Mouse (Mus musculus) limb, embryonic 10.5 days (tissue): ENCODE measurements around the gene Asf1a. TPM values are rescaled to one million over a fixed set of nuclear protein-coding genes. Genes with fewer than 3 reads are reported as not detected.

ENCODE experiments used
- DNase-seq: peaks from one replicate; pipeline ENCODE4 v3.0.0-alpha.2; 2017; ENCODE audit warnings: low spot score
- H3K27ac ChIP-seq: fragments of 300-500 bp; sonication (generic); 2 replicates; pipeline ENCODE4 v1.5.1; 2016; ENCODE audit warnings: mild to moderate bottlenecking
- H3K27me3 ChIP-seq: fragments of 300-500 bp; sonication (generic); 2 replicates; pipeline ENCODE4 v1.6.1; 2016; ENCODE audit warnings: low read depth, mild to moderate bottlenecking; ENCODE audit not compliant: poor library complexity, severe bottlenecking
- H3K36me3 ChIP-seq: fragments of 300-500 bp; sonication (generic); 2 replicates; pipeline ENCODE4 v1.6.1; 2016; ENCODE audit warnings: mild to moderate bottlenecking, moderate library complexity
- H3K4me1 ChIP-seq: fragments of 300-500 bp; sonication (generic); 2 replicates; pipeline ENCODE4 v1.6.1; 2016
- H3K4me3 ChIP-seq: fragments of 300-500 bp; sonication (generic); 2 replicates; pipeline ENCODE4 v1.5.1; 2016; ENCODE audit warnings: mild to moderate bottlenecking, moderate library complexity
- H3K9me3 ChIP-seq: fragments of 300-500 bp; sonication (generic); replicated peaks from 2 replicates; pipeline ENCODE4 v1.6.1; 2016; ENCODE audit warnings: mild to moderate bottlenecking
- WGBS: fragments of 180-500 bp; shearing (Covaris S2); methylation state at CpG from one replicate; pipeline ENCODE4 v1.1.7; 2016; 5-methylcytosine and 5-hydroxymethylcytosine counted together
- polyA plus RNA-seq: library from polyadenylated mRNA; unstranded; fragments of >200 nt; fragmentation: Nextera tagmentation; extraction: Ambion mirVana; gene quantifications from 2 replicates; pipeline ENCODE4 v1.2.1, GENCODE M21; 2016

The Asf1a gene
- polyA plus RNA-seq = 176 and 177 TPM in 2 replicates

DNA sequence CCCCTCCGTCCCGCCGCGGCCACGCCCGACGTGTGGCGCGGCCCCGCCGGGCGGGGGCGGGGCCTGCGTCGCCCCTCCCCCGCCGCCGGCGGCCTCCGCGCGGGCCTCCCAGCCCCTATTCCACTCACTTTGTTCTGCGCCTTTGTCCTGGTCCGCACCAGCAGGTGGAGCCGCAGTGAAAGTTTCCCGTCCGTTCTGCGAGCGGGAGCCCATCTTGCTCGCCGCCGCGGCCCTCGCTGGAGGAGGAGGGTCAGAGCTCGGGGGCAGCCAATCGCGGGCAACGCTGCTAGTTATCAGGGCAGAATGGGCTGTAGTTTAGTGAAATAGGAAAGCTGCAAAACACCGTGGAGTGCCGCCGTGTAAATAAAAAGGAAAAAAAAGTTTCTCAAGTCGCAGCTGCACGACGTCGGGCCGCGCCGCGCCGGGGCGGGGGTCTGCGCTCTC lies at the start of gene Asf1a:
Gene Asf1a, plus strand, starts transcription at position 81 of the 444 bp plus-strand sequence.
- under 1% methylated on average over 52 of the region's 52 CpGs for WGBS
- peaks cover 24% of the 10 kb centered on the region for H3K4me1 ChIP-seq
- peak within 1 kb of the TSS; percentile 99 for H3K27ac ChIP-seq
- H3K9me3 ChIP-seq = no peaks in the 10 kb centered on the region
- DNase-seq = peak; percentile 95
- H3K4me3 ChIP-seq = peak within 1 kb of the TSS; percentile 89
- no peaks in the 10 kb centered on the region for H3K27me3 ChIP-seq
- H3K36me3 ChIP-seq = peaks cover 23% of the 10 kb centered on the region

DNA sequence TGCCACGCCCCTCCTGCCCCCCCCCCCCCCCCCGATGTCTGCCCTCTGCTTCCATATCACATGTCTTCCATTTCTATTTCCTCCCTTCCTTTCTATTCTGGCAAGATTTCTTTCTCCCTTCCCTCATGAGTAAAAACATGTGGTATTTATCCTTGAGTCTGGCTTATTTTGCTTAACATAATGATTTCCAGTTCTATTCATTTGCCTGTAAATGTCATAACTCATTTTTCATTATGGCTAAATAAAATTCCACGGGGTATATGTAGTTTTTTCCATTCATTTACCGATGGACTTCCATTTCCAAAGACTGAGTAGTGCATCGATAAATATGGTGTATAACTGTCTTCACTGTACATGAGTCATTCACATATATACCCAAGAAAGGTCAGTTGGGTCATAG lies 34.6 kb upstream of the Asf1a start:
- no peak for DNase-seq
- Histone ChIP-seq H3K36me3 (0 out of 2 replicates have a peak, but pooled peaks cover 2% of the 10 kb centered on the region), H3K27me3 (no peaks in the 10 kb centered on the region), H3K4me3 (no peak overlapping the region), H3K4me1 (no peaks in the 10 kb centered on the region), H3K9me3 (no peaks in the 10 kb centered on the region), H3K27ac (no peak overlapping the region)
- WGBS = 86% methylated on average over 5 of the region's 5 CpGs

DNA sequence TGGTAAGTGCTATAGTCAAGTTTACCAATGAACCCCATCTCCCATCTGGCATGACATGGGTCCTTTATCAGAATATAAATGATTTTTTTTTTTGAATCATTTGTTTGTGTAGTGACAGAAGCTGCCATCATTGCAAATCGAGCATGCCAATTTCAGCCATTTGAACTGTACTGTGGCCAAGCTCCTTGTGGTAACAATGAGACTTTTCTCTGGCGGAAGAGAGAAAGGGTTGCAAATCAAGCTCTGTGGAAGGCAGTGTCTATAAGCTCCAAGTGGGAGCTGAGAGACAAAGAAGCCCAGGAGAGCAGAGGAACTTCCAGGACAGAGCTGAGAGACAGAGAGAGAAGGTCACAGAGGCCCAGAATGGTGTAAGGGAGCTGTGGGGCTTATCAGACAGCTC lies 31.0 kb upstream of the Asf1a start:
- no peak for DNase-seq
- Histone ChIP-seq H3K9me3 (no peaks in the 10 kb centered on the region), H3K36me3 (0 out of 2 replicates have a peak, but pooled peaks cover 2% of the 10 kb centered on the region), H3K27ac (no peak overlapping the region), H3K4me3 (no peak overlapping the region), H3K27me3 (no peaks in the 10 kb centered on the region), H3K4me1 (no peaks in the 10 kb centered on the region)
- 94% methylated on average over 2 of the region's 2 CpGs for WGBS

DNA sequence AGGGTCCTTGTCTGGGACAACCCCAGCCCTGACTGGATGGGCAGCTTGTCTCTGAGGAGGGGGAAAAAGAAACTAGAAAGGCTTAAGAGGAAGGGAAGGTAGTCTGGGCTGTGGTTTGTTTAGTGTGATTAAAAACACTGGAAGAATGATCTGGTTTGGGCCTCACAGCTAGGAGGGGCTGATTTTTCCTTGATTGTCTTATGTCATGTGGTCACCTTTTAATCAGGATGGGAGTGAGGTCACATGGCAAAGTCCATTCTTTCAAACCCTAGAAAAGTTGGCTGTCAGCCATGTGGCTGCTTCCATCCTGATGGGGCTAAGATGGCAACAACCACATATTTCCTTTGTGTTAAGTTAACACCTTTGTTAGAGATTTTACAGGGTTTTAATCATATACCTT lies 28.0 kb upstream of the Asf1a start:
- no peak for DNase-seq
- H3K9me3 ChIP-seq = no peaks in the 10 kb centered on the region
- no peaks in the 10 kb centered on the region for H3K4me1 ChIP-seq
- no peak overlapping the region for H3K27ac ChIP-seq
- no peaks in the 10 kb centered on the region for H3K27me3 ChIP-seq
- 0 out of 2 replicates have a peak, but pooled peaks cover 2% of the 10 kb centered on the region for H3K36me3 ChIP-seq
- no peak overlapping the region for H3K4me3 ChIP-seq

DNA sequence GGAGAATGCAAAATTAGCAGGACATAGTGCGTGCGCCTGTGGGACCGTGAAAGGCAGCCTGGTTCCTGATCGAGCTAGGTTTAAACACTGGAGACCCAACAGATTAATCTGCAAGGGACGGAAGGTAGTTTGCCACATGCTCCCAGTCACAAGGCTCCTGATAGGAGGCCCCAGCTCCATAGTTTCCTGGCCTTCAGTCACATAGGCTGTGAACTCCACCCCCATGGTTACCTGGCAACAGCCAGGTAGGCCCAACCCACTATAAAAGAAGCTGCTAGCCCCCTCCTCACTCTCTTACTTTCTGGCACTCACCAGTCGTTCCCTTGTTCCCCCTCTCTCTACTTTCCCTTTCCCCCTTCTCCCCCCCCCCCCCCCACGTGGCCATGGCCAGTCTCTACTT lies 16.4 kb upstream of the Asf1a start:
- WGBS = 40% methylated on average over 7 of the region's 7 CpGs
- H3K9me3 ChIP-seq = no peaks in the 10 kb centered on the region
- peak; percentile 35 for DNase-seq

DNA sequence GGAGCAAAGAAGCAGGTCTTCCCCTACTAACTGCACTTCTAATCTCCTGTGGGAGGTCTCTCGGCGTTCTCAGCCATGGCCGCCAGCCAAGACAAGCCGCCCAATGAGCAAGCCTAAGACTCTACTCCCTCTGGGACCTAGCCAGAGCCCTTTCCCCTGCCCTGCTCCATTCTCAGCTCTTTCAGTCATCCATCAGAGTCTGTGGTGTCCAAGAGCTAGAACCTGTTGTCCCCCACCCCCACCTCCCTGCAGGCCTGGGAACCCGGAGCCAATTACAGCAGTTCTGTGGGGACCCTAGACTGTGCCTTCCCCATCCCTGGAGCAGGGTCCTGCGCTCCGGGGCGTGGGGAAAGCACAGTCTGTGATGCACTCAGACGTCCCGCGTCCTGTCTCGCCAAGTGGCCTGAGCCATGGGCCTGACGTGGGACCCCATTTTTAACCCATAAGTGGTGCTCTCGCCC lies 15.9 kb upstream of the Asf1a start:
- Histone ChIP-seq H3K27ac (peak overlapping the region; percentile 58), H3K4me3 (peak overlapping the region; percentile 50), H3K27me3 (no peaks in the 10 kb centered on the region), H3K4me1 (peaks cover 14% of the 10 kb centered on the region), H3K9me3 (no peaks in the 10 kb centered on the region), H3K36me3 (no peaks in the 10 kb centered on the region)
- peak; percentile 52 for DNase-seq
- WGBS = 15% methylated on average over 14 of the region's 14 CpGs

More for the DNA sequence above, 16.4 kb upstream of the Asf1a start:
- peak overlapping the region; percentile 58 for H3K27ac ChIP-seq
- H3K27me3 ChIP-seq = no peaks in the 10 kb centered on the region
- peak overlapping the region; percentile 50 for H3K4me3 ChIP-seq
- H3K36me3 ChIP-seq = no peaks in the 10 kb centered on the region
- H3K4me1 ChIP-seq = peaks cover 14% of the 10 kb centered on the region

DNA sequence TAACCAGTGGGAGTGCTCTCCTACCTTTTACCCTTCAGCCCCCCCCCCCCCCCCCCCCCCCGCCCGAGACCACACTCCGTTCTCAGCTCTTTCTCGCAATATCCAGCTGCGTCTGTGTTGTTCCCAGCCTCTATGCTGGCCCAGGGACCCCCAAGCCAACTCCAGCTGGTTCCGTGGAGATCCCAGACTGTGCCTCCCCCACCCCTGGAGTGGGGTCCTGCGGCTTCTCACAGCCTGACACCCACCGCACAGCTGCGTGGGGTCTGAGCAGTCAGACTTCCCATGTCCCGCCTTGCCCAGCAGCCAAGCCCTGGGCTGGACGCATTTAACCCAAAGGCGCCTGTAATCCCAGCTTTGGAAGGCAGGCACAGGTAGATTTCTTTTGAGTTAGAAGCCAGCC lies 15.5 kb upstream of the Asf1a start:
- Histone ChIP-seq H3K9me3 (no peaks in the 10 kb centered on the region), H3K27ac (peak overlapping the region; percentile 58), H3K4me3 (peak overlapping the region; percentile 50), H3K27me3 (no peaks in the 10 kb centered on the region), H3K36me3 (no peaks in the 10 kb centered on the region), H3K4me1 (peaks cover 14% of the 10 kb centered on the region)
- peak; percentile 34 for DNase-seq
- 34% methylated on average over 8 of the region's 12 CpGs for WGBS

DNA sequence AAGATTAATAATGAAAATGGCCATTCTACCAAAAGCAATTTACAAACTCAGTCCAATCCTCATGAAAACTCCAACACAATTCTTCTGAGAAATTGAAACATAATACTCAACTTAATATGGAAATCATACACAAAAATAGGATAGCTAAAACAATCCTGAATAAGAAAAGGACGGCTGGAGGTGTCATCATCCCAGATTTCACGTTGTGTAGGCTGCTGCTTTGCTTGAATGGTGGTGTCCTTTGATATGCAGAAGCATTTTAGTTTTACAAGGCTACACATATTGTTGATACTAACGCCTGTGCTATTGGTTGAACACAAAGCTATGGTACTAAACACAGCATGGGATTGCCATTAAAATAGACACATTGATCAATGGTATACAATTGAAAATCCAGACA lies 10.8 kb upstream of the Asf1a start:
- WGBS = 81% methylated on average over 3 of the region's 3 CpGs
- H3K9me3 ChIP-seq = no peaks in the 10 kb centered on the region
- H3K27me3 ChIP-seq = no peaks in the 10 kb centered on the region
- H3K36me3 ChIP-seq = no peaks in the 10 kb centered on the region
- peaks cover 5% of the 10 kb centered on the region for H3K4me1 ChIP-seq
- no peak overlapping the region for H3K27ac ChIP-seq
- H3K4me3 ChIP-seq = no peak overlapping the region
- no peak for DNase-seq

DNA sequence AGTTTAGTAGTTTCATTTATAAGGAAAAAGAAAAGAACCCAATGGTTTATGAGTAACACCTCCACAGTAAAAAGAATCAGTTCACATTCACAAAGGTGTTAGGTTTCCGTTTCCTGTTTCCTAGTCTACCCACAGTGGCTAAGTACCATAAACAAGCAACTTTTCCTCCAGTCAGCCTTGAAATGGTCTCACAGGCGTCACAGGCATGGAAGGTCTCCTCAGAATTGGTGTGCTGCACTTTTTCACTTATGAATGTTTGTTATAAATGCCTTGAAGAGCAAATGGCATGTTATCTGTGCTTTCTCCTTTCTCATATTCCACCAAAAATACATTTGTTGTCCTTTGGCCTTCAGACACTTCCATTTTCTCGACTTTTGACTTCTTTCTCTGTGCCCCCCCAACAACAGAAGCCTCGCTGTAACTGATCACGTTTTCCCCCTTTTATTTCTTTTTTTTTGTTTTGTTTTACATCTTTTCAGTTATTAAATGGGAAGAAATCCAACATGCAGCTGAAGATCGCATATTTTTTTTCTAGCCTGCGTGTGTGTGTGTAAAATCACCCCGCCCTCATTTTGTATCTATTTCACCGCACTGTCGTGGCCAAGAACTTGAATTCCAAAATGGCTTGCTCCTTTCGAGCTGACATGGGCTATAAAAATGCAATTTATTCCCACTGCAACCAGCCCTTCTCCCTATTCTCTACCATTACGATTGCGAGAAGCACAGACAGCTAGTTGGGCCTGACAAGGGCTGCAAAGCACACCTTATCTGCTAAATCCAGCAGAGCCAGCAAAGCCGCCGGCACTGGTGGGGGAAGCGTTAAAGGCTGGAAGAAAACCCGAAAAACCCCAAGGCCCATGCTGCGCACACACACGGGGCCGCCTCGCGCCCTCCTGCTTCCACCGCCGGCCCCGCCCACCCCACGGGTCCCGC lies 547 bp upstream of the Asf1a start:
- H3K4me1 ChIP-seq = peaks cover 24% of the 10 kb centered on the region
- 7% methylated on average over 26 of the region's 27 CpGs for WGBS
- peak overlapping the region; percentile 89 for H3K4me3 ChIP-seq
- H3K27me3 ChIP-seq = no peaks in the 10 kb centered on the region
- DNase-seq = no peak
- H3K36me3 ChIP-seq = peaks cover 16% of the 10 kb centered on the region
- H3K9me3 ChIP-seq = no peaks in the 10 kb centered on the region
- peak overlapping the region; percentile 99 for H3K27ac ChIP-seq

DNA sequence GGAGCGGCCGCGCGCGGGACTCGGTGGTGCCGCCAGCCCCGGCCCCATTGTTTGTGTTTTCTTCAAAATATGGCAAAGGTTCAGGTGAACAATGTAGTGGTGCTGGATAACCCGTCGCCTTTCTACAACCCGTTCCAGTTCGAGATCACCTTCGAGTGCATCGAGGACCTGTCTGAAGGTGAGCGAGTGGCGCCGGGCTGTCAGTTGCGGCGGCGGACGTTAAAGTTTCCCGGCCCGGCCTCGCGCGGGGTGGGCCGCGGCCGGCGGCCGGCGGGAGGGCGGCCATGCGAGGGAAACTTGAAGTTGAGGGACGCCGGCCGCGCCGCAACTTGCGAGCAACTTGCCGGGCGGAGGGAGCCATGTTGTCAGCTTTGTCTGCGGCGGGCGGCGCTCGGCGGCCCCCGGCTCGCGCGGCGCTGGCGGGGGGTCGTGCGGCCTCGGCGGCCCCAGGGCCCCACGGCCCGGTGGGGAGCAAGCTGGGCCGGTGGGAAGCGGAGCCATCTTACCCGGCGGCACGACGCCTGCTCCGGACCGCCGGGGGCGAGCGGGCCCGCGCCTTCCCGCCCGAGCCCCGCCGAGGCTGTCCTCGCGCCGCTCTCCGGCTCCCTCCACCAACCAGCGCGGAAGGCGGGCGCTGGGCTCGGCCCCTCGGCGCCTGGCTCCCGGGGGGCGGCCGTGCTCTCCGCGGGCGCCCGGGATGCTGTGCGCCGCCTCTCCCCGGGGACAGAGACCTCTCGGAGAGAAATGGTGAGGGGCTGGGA lies 744 bp downstream of the Asf1a start:
- H3K4me1 ChIP-seq = peaks cover 24% of the 10 kb centered on the region
- DNase-seq = peak; percentile 69
- H3K27me3 ChIP-seq = no peaks in the 10 kb centered on the region
- H3K4me3 ChIP-seq = peak overlapping the region; percentile 89
- under 1% methylated on average over 89 of the region's 99 CpGs for WGBS
- H3K36me3 ChIP-seq = peaks cover 29% of the 10 kb centered on the region
- H3K9me3 ChIP-seq = no peaks in the 10 kb centered on the region
- H3K27ac ChIP-seq = peak overlapping the region; percentile 99

DNA sequence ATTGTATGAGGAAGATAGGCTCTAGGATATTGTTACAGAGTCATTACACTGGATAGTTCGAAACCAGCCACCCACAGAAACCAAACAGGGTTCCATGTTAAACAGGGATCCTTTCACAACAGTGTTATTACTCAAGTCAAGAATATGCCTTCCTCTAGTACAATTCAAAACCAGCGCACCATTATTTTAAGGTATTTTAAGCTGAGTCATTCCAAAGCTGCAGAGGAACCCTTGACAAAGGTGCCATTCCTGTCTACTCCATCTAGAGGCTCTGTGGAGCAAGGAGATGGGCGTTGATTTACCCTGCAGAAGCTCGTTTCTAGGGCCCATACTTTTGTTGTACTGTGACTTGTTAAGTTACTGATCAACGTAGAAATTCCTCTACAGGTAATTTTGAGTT lies 2.3 kb downstream of the Asf1a start:
- DNase-seq = no peak
- Histone ChIP-seq H3K27me3 (no peaks in the 10 kb centered on the region), H3K9me3 (no peaks in the 10 kb centered on the region), H3K4me3 (peak overlapping the region; percentile 89), H3K27ac (no peak overlapping the region), H3K36me3 (peaks cover 44% of the 10 kb centered on the region), H3K4me1 (peaks cover 24% of the 10 kb centered on the region)
- 65% methylated on average over 5 of the region's 5 CpGs for WGBS

DNA sequence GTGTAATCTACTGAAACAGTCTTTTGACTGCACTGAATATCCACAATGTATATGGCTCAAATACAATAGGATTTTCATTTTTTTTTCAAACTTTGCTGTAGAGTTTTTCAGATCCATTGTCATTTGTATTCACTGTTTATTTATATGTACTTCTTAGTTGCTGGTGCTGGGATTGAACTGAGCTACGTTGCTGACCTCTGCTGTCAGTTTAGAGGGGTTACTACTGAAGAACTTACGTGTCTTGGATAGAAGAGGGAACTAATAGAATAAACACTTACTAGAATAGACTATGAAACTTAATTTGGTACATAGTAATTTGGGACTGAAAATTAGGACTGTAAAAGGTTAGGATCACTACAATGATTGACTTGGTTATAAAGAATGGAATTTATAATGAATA lies 8.8 kb downstream of the Asf1a start:
- 83% methylated on average over 2 of the region's 2 CpGs for WGBS
- Histone ChIP-seq H3K27ac (no peak overlapping the region), H3K36me3 (peaks cover 99% of the 10 kb centered on the region)

DNA sequence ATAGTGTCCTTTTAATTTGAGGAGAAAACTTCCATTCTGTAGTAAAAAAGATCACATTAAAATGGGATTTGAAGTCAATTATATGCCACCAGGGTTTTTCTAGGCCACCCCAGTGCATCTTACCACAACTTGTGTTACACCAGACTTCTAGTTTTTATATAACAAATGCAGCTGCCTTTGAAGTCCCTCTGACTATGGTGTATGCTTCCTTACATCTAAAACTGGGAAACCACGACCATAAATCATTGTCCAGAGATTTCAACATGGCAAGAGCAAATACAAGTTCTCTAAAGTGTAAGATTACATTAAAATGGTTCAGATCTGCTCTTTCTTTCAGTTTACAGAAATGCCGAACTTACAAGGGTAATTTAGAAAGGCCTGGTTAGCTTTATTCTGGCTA lies 11.7 kb downstream of the Asf1a start:
- DNase-seq = no peak
- H3K27me3 ChIP-seq = no peaks in the 10 kb centered on the region
- no peaks in the 10 kb centered on the region for H3K4me1 ChIP-seq
- peaks cover 99% of the 10 kb centered on the region for H3K36me3 ChIP-seq
- no peaks in the 10 kb centered on the region for H3K9me3 ChIP-seq
- H3K4me3 ChIP-seq = no peak overlapping the region
- H3K27ac ChIP-seq = no peak overlapping the region
- WGBS = 83% methylated on average over 2 of the region's 2 CpGs

More for the DNA sequence above, 8.8 kb downstream of the Asf1a start:
- H3K4me1 ChIP-seq = no peaks in the 10 kb centered on the region
- H3K4me3 ChIP-seq = no peak overlapping the region
- no peaks in the 10 kb centered on the region for H3K9me3 ChIP-seq
- no peak for DNase-seq
- H3K27me3 ChIP-seq = no peaks in the 10 kb centered on the region
